ENCODE assay signal across 9 mouse cellular contexts in the genomic region with DNA sequence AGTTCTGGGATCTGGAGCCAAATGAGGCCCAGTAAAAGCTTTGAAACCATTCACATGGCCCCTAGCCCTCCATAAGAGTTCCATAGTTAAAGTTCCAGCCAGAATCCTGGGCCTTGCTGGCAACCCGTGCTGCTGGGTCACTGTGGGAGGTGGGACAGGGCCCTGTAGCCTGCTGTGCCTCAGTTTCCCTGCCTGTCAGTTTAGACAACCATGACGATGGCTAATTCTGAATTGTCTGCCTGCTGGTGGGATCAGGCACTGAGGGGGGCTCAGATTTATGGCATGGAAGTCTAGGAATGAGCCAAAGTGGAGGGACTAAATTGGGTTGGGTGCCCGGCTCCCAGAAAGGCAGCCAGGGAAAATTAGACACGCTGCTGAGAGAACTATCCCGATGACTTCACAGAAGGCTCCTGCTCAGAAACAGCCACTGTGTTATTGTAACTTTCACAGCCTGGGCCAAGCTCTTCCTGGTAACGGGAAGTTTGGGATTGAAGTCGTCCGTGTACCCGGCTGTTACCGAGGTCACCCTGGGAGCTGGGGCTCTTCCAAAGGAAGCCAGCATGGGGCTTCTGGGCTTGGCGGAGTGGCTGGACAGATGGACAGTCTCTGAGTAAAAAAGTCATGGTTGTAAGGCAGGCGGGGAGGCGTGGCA.
A peak's percentile ranks its signal among the peaks of the same experiment; 100 is the strongest.
DNase-seq lines count a peak whose midpoint lies in the region; ATAC-seq and TF ChIP-seq lines count a peak whose summit lies in the region.
"Had no signal": no experiment of that assay in that cellular context is flagged by ENCODE, and none has a peak within 500 bp of the region (broad histone marks: within the 10 kb centered on the region; RNA-seq: fewer than 3 reads in every experiment).

No protein-coding gene starts in this region.

- peak; percentile 89 for DNase-seq in heart, adult 11 months
- no peak for DNase-seq in heart, adult 18-20 months
- DNase-seq in lung, postnatal 0 days (ENCODE audit: low spot score) = no peak
- DNase-seq in natural killer cell, adult 2 months (ENCODE audit: low spot score in 2 of 2) = no peak
- no peak for DNase-seq in adrenal gland, postnatal 10 days
- DNase-seq: right cerebral cortex, postnatal 4 days had no signal

- no peak for TF ChIP-seq CTCF in lung, postnatal 0 days (IDR thresholded peaks at IDR 0.05)

- peak overlapping the region; percentile 70 for H3K27ac ChIP-seq in lung, embryonic 15.5 days
- no peak overlapping the region for H3K27ac ChIP-seq in lung, postnatal 0 days (ENCODE audit: low read length)
- H3K27ac ChIP-seq in hindbrain, embryonic 12.5 days = 0 out of 2 replicates have a peak overlapping the region, but pooled peaks have one; percentile 13
- peak overlapping the region; percentile 79 for H3K27ac ChIP-seq in stomach, embryonic 15.5 days

- no peaks in the 10 kb centered on the region for H3K9me3 ChIP-seq in lung, embryonic 15.5 days
- no peaks in the 10 kb centered on the region for H3K9me3 ChIP-seq in lung, postnatal 0 days (ENCODE audit: low read length)
- no peaks in the 10 kb centered on the region for H3K9me3 ChIP-seq in hindbrain, embryonic 12.5 days (replicated peaks)
- no peaks in the 10 kb centered on the region for H3K9me3 ChIP-seq in stomach, embryonic 15.5 days

- no peak for TF ChIP-seq EP300 in lung, postnatal 0 days (IDR thresholded peaks at IDR 0.05)

- no peak overlapping the region for H3K4me2 ChIP-seq in lung, embryonic 15.5 days
- H3K4me2 ChIP-seq in lung, postnatal 0 days (replicated peaks; ENCODE audit: low read depth, low read length) = no peak overlapping the region
- no peak overlapping the region for H3K4me2 ChIP-seq in hindbrain, embryonic 12.5 days (replicated peaks)
- no peak overlapping the region for H3K4me2 ChIP-seq in stomach, embryonic 15.5 days

- peaks cover 31% of the 10 kb centered on the region for H3K4me1 ChIP-seq in lung, embryonic 15.5 days
- peaks cover 4% of the 10 kb centered on the region; the same call in 1 of the 2 replicates for H3K4me1 ChIP-seq in lung, postnatal 0 days (ENCODE audit: insufficient read depth, low read depth, low read length)
- H3K4me1 ChIP-seq in hindbrain, embryonic 12.5 days = peaks cover 13% of the 10 kb centered on the region
- peaks cover 14% of the 10 kb centered on the region for H3K4me1 ChIP-seq in stomach, embryonic 15.5 days

- no peak for ATAC-seq in lung, embryonic 15.5 days (ENCODE audit: borderline replicate concordance, extremely low read depth, low FRiP score, low TSS enrichment)
- ATAC-seq in lung, postnatal 0 days = no peak
- ATAC-seq in hindbrain, embryonic 12.5 days (ENCODE audit: low FRiP score) = 0 out of 2 replicates have a peak, but pooled peaks have one; percentile 35
- no peak for ATAC-seq in stomach, embryonic 15.5 days (ENCODE audit: insufficient read depth, low FRiP score, low read depth)

- whole genome bisulfite sequencing in lung, embryonic 15.5 days = 73% methylated on average over 13 of the region's 13 CpGs
- 68% methylated on average over 13 of the region's 13 CpGs for WGBS in lung, postnatal 0 days
- WGBS in hindbrain, embryonic 12.5 days = 57% methylated on average over 13 of the region's 13 CpGs
- WGBS in stomach, embryonic 15.5 days = 81% methylated on average over 13 of the region's 13 CpGs

- H3K4me3 ChIP-seq in lung, embryonic 15.5 days = no peak overlapping the region
- no peak overlapping the region for H3K4me3 ChIP-seq in lung, postnatal 0 days (ENCODE audit: low read depth, low read length)
- H3K4me3 ChIP-seq in hindbrain, embryonic 12.5 days = no peak overlapping the region
- no peak overlapping the region for H3K4me3 ChIP-seq in stomach, embryonic 15.5 days (replicated peaks)

- H3K9ac ChIP-seq in lung, embryonic 15.5 days = no peak overlapping the region
- no peak overlapping the region for H3K9ac ChIP-seq in lung, postnatal 0 days (replicated peaks; ENCODE audit: low read depth)
- H3K9ac ChIP-seq in hindbrain, embryonic 12.5 days = no peak overlapping the region
- no peak overlapping the region for H3K9ac ChIP-seq in stomach, embryonic 15.5 days

- H3K36me3 ChIP-seq in lung, embryonic 15.5 days = no peaks in the 10 kb centered on the region
- no peaks in the 10 kb centered on the region for H3K36me3 ChIP-seq in lung, postnatal 0 days (ENCODE audit: insufficient read depth, low read length)
- no peaks in the 10 kb centered on the region for H3K36me3 ChIP-seq in hindbrain, embryonic 12.5 days
- H3K36me3 ChIP-seq in stomach, embryonic 15.5 days = no peaks in the 10 kb centered on the region

- H3K27me3 ChIP-seq in lung, embryonic 15.5 days = no peaks in the 10 kb centered on the region
- no peaks in the 10 kb centered on the region for H3K27me3 ChIP-seq in lung, postnatal 0 days (replicated peaks; ENCODE audit: insufficient read depth, low read length)
- H3K27me3 ChIP-seq in hindbrain, embryonic 12.5 days = no peaks in the 10 kb centered on the region
- no peaks in the 10 kb centered on the region for H3K27me3 ChIP-seq in stomach, embryonic 15.5 days (replicated peaks)
